Mouse (Mus musculus) E14TG2a.4 (cell line): ENCODE data around the gene Bcl11a.

Experiments used
- CTCF ChIP-seq: conservative IDR thresholded peaks from 2 replicates; pipeline ENCODE4 v1.5.1; 2014; ENCODE audit warnings: low read length
- POU5F1 ChIP-seq: IDR thresholded peaks from 2 replicates; pipeline ENCODE4 v1.6.1; 2014; ENCODE audit warnings: low read length, borderline replicate concordance

GRCm38 (mm10) chr11:24116041-24116440 is 38.2 kb downstream of the Bcl11a start:
- TF ChIP-seq CTCF (no peak), POU5F1 (no peak)
